Mouse (Mus musculus) intestine, embryonic 14.5 days (tissue): ENCODE measurements at regions not wholly inside any gene's neighbourhood (a gene's known extent, or its start where the extent isn't known, plus 50 kb on each side); places are given as distances from the start of the nearest gene placed in this dataset.

Experiments
- ATAC-seq: fragments of 200-750 bp; cut with Nextera tagmentation; replicated peaks from 2 replicates; pipeline ENCODE4 v1.8.0; 2017; ENCODE audit warnings: low read depth, moderate number of reproducible peaks, moderate TSS enrichment, moderate library complexity; ENCODE audit not compliant: low FRiP score, low TSS enrichment
- DNase-seq: peaks from one replicate; pipeline ENCODE4 v3.0.0-alpha.2; 2018; ENCODE audit warnings: low spot score
- H3K27ac ChIP-seq: fragments of 300-500 bp; sonication (generic); 2 replicates; pipeline ENCODE4 v1.5.1; 2014; ENCODE audit warnings: low read depth, mild to moderate bottlenecking, control low read depth
- H3K27me3 ChIP-seq: fragments of 300-500 bp; sonication (generic); replicated peaks from 2 replicates; pipeline ENCODE4 v1.6.1; 2014; ENCODE audit warnings: low read length, control low read depth; ENCODE audit not compliant: control insufficient read depth, insufficient read depth
- H3K36me3 ChIP-seq: fragments of 300-500 bp; sonication (generic); 2 replicates; pipeline ENCODE4 v1.6.1; 2014; ENCODE audit warnings: low read length, control low read depth; ENCODE audit not compliant: control insufficient read depth, insufficient read depth
- H3K4me1 ChIP-seq: fragments of 300-500 bp; sonication (generic); replicated peaks from 2 replicates; pipeline ENCODE4 v1.6.1; 2014; ENCODE audit warnings: low read length, control low read depth, mixed read lengths; ENCODE audit not compliant: control insufficient read depth, insufficient read depth
- H3K4me2 ChIP-seq: fragments of 300-500 bp; sonication (generic); 2 replicates; pipeline ENCODE4 v1.6.1; 2014; ENCODE audit warnings: low read length
- H3K4me3 ChIP-seq: fragments of 300-500 bp; sonication (generic); 2 replicates; pipeline ENCODE4 v1.5.1; 2014; ENCODE audit warnings: low read depth, low read length, control low read depth, mixed read lengths
- H3K9ac ChIP-seq: fragments of 300-500 bp; sonication (generic); 2 replicates; pipeline ENCODE4 v1.6.1; 2014; ENCODE audit warnings: mild to moderate bottlenecking, low read length
- H3K9me3 ChIP-seq: fragments of 300-500 bp; sonication (generic); 2 replicates; pipeline ENCODE4 v1.6.1; 2016; ENCODE audit warnings: low read length, control low read depth; ENCODE audit not compliant: control insufficient read depth
- WGBS: fragments of 180-500 bp; shearing (Covaris S2); extraction: QIAGEN DNeasy Blood & Tissue Kit; methylation state at CpG from one replicate; pipeline ENCODE4 v1.1.7; 2014; 5-methylcytosine and 5-hydroxymethylcytosine counted together

- ATAC-seq (no peak), DNase-seq (no peak)
- 87% methylated on average over 7 of the region's 7 CpGs for WGBS
Observed at GRCm38 (mm10) chr10:70713306-70713705, 57.5 kb upstream of the Phyhipl start.

DNA sequence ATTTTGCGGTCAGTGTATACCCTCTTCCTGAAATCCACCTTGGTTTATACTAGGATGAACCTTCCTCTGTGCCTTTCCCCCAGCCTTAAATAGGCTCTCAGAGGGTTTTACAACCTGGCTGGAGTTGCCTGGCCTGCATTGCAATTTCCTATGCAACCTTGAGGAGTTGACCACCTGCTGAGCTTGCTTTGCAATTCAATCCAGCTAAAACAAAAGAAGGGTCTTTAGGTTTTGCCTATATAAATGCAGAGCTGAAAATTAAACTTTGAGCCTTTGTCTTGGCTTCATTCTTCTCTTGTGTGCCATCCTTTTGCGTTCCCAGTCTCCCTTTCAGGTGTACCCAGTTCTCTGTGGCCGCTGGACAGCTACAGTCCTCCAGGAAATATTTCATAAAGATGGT is 53.0 kb upstream of the Phyhipl start:
- no peak for ATAC-seq
- no peak overlapping the region for H3K9ac ChIP-seq
- no peak overlapping the region for H3K27ac ChIP-seq
- H3K4me2 ChIP-seq = no peak overlapping the region
- DNase-seq = no peak
- H3K4me3 ChIP-seq = no peak overlapping the region
- no peaks in the 10 kb centered on the region for H3K27me3 ChIP-seq
- H3K9me3 ChIP-seq = no peaks in the 10 kb centered on the region
- H3K36me3 ChIP-seq = no peaks in the 10 kb centered on the region
- no peaks in the 10 kb centered on the region for H3K4me1 ChIP-seq
- 71% methylated on average over 3 of the region's 3 CpGs for WGBS

More at GRCm38 (mm10) chr10:70713306-70713705, 57.5 kb upstream of the Phyhipl start:
- Histone ChIP-seq H3K9me3 (no peaks in the 10 kb centered on the region), H3K4me2 (no peak overlapping the region), H3K27ac (no peak overlapping the region), H3K36me3 (no peaks in the 10 kb centered on the region), H3K9ac (no peak overlapping the region), H3K4me3 (no peak overlapping the region), H3K4me1 (no peaks in the 10 kb centered on the region), H3K27me3 (no peaks in the 10 kb centered on the region)
